Mouse (Mus musculus): Measurements from ENCODE around the gene Scin. TPM values are rescaled to one million over a fixed set of nuclear protein-coding genes. Genes with fewer than 3 reads are reported as not detected.
A peak's percentile ranks its signal among the peaks of the same experiment; 100 is the strongest.
"Not testable (repeated sequence)": the region's sequence is repeated elsewhere in the genome, so short reads cannot be mapped to it uniquely, and the experiment has no call there.

Gene Scin
- 0.37 and 0.56 TPM in 2 replicates for total RNA-seq (2021)
- long read RNA-seq, experiment 1 = 0 reads
- long read RNA-seq, experiment 2 = 0 reads

- peak; percentile 21 for DNase-seq
Observed at GRCm38 (mm10) chr12:40133573-40134271, at the start of gene Scin. Scin (minus strand) TSS chr12:40134228.

- peak; percentile 48 for DNase-seq
Observed at GRCm38 (mm10) chr12:40177089-40177488, 43.1 kb upstream of the Scin start.

- no peak for DNase-seq
Observed at GRCm38 (mm10) chr12:40176158-40176557, 42.1 kb upstream of the Scin start.

- DNase-seq = not testable (repeated sequence)
Observed at GRCm38 (mm10) chr12:40175171-40175570, 41.1 kb upstream of the Scin start.

- DNase-seq = no peak
Observed at GRCm38 (mm10) chr12:40171637-40172036, 37.6 kb upstream of the Scin start.

- no peak for DNase-seq
Observed at GRCm38 (mm10) chr12:40169675-40170074, 35.6 kb upstream of the Scin start.

GRCm38 (mm10) chr12:40164621-40165020 is 30.6 kb upstream of the Scin start:
- DNase-seq = peak; percentile 7

- no peak for DNase-seq
Observed at GRCm38 (mm10) chr12:40160777-40161176, 26.7 kb upstream of the Scin start.

GRCm38 (mm10) chr12:40154188-40154587 is 20.2 kb upstream of the Scin start:
- no peak for DNase-seq

GRCm38 (mm10) chr12:40152353-40153069 is 18.5 kb upstream of the Scin start:
- no peak for DNase-seq

- DNase-seq = no peak
Observed at GRCm38 (mm10) chr12:40147319-40147718, 13.3 kb upstream of the Scin start.

GRCm38 (mm10) chr12:40146510-40146909 is 12.5 kb upstream of the Scin start:
- peak; percentile 4 for DNase-seq

GRCm38 (mm10) chr12:40140706-40141105 is 6.7 kb upstream of the Scin start:
- no peak for DNase-seq

- no peak for DNase-seq
Observed at GRCm38 (mm10) chr12:40139484-40140245, 5.6 kb upstream of the Scin start.

GRCm38 (mm10) chr12:40134529-40134928 is 501 bp upstream of the Scin start:
- peak; percentile 27 for DNase-seq

GRCm38 (mm10) chr12:40133194-40133572 is 845 bp downstream of the Scin start:
- DNase-seq = no peak

- DNase-seq = no peak
Observed at GRCm38 (mm10) chr12:40118872-40119271, 15.2 kb downstream of the Scin start.

GRCm38 (mm10) chr12:40117045-40117444 is 17.0 kb downstream of the Scin start:
- DNase-seq = no peak

GRCm38 (mm10) chr12:40116214-40116613 is 17.8 kb downstream of the Scin start:
- no peak for DNase-seq

GRCm38 (mm10) chr12:40114883-40115282 is 19.1 kb downstream of the Scin start:
- peak; percentile 5 for DNase-seq

- no peak for DNase-seq
Observed at GRCm38 (mm10) chr12:40114020-40114419, 20.0 kb downstream of the Scin start.

GRCm38 (mm10) chr12:40113605-40114004 is 20.4 kb downstream of the Scin start:
- no peak for DNase-seq

GRCm38 (mm10) chr12:40109227-40109626 is 24.8 kb downstream of the Scin start:
- DNase-seq = no peak
